Mouse (Mus musculus) skeletal muscle tissue, adult 2 months (tissue): ENCODE data around the gene Arel1.

ENCODE experiments used
- DNase-seq: peaks from one replicate; pipeline ENCODE4 v3.0.0-alpha.2; 2012; ENCODE audit warnings: low read depth, low spot score

Arel1 gene

DNA sequence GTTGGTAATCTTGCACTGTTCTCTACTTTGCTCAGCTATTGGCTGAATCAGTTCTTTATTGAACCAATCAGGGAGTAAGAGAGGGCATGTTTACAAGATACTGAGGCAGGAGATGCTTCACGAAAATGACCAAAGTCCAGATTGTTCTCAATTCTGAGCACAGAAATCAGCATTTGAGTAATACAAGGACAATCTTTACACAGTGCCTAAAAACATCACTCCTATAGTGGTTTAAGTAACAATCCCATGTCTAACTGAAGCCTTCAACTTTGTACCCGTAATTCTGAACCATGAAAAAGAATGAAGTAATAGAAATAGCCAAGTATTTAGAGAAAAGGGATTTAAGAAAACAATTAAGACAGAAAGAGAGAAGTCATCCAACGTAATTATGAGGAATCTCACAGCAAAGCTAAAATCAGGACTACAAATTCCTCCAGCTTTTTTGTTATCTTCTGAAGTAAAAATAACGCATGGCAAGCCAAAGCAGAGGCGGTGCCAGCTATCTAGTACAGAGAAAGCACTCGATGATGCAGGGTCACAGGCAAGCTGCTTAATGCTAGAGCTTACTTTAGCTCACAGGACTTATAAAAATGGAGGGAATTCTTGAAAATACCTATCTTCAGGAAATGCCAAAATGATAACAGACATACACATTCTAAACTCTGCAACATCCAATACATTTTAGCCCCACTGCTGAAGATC lies 22.0 kb downstream of the Arel1 start:
- DNase-seq: no peak

DNA sequence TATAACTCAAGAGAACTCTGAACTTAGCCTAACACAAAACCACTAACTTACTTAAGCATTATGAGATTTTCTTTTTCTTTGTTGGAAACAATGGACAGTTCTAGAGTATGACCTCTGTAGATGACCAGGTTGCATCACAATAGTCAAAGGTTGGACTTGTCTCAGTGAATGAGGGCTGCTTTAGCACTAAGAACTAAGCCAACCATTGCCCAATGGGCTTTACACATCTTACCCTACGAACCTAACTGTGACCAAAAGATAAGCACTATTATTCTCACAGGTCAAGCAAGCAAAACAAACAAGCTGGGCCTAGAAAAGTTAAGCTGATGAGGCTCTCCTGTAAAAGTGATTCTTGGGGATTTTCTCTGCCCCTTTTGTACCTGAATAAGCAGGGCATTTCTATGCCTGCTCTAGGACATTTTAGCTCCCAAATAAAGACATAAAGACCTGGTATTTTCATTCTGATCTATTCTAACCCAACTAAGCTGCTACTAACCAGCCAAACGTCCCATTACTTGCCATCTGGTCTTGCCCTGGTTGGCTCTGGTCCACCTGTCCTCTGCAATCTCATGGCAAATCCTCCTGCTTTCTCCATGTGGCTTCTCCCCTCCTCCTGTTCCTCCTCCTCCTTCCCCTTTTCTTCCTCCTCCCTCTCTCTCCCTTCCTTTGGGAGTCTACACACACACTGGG lies 22.7 kb downstream of the Arel1 start:
- DNase-seq: no peak

DNA sequence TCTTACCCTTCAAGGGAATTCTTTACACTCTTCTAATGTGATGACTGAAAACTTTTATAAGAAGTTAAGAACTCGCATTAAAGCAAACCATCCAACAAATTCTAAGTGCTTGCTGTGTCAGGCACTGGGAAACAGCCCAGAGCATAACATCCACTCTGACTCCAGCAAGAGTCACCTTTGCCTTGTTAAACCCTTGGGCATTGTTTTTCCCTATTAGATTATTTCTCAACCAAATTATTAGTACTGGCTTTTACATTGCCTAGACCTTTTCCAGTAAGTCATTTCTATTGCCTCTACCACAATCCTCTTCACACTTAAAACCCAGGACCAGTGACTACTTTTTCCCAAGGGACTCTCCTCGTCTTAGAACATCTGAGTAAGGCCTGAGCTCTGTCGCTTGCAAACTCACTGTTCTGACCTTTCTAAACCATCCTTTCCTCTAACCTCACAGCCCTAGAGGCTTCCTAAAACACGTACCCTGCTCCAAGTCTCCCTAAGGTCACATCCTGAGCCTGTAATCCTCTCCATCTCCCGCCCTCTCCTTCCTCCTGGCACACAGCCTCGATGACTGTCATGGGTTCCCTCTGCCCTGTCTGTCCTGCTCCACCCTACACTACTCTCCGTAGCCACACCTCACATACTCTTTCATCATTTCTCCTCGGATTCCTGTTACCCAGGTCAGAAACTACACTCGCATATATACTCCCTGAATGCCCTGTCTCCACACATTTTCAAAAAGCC lies 25.7 kb downstream of the Arel1 start:
- no peak for DNase-seq

DNA sequence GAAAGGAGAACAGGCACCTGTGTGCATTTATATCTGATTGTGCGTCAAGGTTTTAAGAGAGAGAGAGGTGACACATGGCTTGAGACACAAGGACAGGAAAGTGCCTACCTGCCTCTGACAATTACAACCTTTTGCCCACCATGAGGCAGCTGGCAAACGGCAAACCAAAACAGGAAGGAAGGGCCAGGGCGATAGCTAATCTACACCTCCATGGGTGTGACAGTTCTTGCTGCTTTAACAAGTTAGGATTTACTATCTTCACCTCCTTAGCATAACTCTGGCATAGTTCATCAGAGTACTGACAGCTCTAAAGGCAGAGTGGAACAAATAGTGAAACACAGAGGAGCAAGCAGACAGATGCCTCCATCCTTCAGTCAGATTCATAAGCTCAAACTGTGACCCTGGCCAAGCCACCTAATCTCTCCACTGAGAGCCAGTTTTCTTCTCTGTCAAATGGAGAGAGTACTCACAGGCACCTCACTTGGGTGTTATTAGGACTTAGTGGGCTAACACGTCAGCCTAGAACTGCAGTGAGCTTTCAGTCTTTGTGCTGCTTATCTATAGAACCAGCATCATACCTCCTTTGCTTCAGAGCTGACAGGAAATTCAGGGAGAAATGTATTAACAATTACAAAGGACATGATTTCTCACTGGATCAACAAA lies 26.4 kb downstream of the Arel1 start:
- DNase-seq: no peak

DNA sequence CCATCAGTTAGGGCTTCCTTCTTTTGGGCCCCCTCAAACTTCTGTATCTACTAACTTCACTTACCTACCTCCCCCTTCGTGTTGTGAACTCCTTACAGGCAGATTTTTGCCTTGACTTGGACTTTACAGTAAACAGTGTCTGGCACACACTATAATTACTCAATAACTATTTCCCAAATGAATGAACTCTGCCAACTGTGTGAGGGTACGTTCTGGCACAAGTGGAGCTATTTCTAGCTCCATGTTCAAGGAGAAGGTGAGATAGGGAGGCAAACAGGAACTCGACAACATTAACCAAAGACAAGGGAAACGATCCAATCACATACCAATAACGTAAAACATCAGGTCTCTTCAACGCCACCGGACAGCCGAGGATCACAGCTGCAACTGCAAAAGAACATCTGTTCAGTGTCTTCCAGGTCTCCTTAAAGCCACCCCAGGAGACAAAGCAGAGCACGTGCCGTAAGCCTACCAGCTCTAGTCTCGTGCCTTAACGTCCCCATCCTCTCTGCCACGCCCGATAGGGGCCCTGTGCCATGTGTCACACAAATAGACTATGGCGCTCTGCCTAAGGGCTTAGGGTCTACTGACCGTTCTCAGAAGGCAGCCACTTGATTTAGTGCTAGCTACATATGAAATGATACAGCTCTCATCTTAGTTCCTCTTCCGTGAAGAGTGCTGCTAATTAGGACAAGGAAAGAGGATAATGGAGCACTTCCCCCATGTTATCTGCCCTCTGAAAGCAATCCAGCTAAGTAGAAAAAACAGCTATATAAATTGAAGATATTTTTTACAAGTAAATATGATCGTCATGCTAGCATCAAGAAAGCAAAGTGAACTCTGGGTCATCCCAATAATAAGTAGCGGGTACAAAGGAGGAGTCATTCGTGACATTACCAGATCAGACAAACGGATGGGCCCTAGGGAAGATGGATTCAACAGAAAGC lies 27.4 kb downstream of the Arel1 start:
- no peak for DNase-seq

DNA sequence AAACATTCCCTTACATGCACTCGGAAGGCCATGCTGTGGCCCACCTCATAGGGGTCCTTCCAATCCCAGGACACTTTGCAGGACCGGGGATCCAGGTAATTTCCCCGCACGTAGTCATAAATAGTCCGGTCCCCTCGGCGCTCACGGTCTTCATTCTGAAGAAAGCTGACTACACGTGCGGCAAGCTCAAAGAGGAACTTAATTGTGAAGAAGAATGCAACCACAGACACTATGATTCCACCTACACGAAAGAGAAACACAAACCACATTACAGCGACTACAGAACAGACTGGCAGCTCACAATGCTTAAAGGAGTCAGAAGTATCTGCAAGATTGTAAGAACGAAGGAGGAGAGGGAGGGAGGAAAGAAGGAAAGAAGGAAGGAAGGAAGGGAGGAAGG lies 29.0 kb downstream of the Arel1 start:
- no peak for DNase-seq

DNA sequence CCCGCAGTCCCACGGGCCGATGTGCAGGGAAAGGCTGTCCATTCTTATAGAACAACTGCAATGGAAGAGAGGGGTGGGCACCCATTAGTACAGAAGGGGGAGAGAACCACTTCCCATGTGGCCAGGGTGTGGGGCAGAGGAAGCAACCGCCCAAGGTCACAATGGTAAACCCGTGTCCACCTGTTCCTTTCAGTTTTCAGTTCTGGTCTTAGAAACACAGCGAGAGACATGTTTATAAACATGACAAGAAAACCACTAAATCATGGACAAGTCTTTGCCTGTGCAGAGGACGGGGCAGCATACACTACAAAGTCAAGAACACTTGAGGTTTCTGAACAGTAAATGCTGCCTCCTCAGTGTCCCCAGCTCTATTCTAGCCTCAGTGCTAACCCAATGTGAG lies 30.4 kb downstream of the Arel1 start:
- DNase-seq: no peak

DNA sequence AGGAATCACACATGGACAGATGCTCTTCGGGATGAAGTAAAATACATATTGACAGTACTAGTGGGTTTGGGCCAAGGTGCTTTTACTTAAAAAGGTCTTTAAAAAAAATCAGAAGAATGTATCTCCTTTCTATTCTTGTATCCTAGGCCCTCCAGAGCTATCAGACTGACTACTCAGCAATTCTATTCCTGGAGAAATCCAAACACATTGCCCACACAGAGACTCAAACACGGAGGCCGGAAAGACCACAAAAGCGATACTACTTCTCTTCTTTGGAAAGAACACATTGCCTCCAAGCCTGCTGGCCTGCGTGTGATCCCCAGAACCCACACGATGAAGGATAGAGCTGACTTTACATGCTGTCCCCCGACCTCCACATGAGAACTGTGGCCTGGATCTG lies 31.6 kb downstream of the Arel1 start:
- DNase-seq: no peak

DNA sequence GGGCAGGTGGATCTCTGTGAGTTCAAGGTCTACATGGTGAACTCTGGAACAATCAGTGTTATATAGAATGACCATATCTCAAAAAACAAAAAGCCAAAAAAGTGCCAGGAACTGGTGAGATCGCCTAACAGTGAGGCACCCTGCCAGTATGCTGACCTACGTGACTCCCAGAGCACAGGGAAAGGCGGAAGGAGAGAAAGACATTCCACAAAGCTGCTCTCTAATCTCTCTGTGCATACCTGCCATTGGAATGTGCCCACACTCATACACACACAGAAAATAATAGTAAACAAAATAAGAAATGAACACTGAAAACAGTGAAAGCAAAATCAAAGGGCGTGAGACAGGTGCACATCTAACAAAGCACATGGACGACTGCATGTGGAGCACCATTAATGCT lies 35.4 kb downstream of the Arel1 start:
- DNase-seq: no peak

DNA sequence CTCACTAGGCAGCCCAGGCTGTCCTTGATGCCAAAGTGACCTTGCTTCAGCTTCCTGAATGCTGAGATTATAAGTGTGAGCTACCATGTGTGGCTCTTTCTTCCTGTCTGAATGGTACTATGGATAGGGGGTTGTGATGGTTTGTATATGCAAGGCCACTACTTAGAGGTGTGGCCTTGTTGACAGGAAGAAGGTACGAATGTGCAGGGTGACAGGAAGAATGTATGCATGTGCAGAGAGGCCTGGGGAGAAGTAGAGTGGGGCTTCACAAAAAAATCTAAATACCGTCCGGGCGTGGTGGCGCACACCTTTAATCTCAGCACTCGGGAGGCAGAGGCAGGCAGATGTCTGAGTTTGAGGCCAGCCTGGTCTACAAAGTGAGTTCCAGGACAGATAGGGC lies 38.5 kb downstream of the Arel1 start:
- no peak for DNase-seq

DNA sequence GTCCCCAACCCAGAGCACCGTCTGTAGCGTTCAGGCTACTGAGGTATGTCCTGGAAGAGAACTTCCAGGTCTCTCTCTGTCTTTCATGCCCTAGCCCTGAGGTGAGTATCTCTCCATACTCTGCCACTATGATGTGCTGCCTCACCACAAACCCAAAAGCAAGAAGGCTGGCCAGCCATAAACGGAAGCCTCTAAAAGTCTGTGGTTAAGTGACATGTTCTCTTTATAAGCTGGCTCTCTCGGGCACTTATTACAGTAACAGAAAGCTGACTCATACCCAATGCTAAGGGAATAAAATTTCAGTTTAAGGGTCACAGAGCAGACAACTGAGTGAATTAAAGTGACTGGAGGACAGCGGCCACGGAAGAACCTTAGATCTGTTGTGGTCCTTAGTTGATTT lies 44.2 kb downstream of the Arel1 start:
- DNase-seq: no peak

DNA sequence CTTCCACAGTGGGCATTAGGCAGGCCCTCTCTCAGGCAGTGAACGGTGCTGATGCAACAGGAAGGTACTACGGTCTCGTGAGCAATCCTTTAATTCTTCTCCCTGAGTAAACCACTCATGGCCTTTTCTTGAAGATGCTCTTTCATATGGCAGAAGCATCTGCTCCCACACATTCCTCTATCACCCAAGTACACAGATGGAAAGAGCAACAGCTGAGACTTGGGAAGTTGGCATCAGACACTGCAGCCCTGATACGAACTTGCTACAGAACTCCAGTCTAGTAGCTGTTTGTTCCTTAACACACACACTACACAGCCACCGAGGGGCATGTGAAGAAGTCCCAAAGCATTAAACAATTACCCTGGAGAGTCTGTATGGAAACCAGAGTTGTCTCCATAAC lies 46.4 kb downstream of the Arel1 start:
- no peak for DNase-seq

DNA sequence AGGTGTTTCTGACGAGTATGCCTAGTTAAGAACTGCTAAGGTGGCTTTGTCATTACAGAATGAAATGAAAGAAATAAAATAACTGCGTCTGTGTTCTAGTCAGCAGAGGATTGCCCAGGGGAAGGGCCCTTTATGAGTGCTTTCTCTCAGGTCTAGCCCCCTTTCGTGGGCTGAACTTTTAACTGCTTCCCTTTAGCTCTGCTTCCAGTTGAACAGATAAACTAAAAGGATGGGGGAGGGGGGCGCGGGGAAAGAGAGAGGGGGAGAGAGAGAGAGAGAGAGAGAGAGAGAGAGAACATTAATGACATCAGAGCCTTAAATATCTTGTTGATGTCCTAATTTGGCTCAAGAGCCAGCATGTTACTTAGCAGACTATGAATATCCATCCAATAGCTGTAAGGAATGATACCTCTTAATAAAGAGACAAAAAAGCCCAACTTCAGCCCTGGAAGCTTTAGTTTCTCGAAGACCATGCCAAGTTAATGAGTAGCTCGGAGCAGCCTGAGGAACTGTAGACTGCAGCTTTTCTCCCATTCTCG lies 48.8 kb downstream of the Arel1 start:
- DNase-seq: no peak

DNA sequence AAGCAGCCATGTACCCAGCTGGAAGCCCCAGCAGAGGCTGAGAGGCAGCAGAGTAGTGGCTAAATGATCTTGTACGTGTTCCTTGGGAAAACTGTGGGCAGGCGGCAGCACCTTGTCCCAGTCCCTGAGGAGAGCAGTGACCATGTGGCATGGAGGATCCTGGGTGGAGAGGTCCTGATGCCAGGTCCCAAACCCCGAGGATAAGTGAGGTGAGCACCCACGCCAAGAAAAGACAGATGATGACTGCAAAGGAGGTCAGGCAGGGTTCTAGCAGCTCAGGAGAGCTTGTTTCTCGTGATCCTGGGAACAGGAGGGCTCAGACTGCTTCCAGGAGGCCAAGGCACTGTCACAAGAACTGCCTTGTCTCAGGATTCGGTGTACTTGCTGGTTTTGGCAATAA lies 51.9 kb downstream of the Arel1 start:
- no peak for DNase-seq

DNA sequence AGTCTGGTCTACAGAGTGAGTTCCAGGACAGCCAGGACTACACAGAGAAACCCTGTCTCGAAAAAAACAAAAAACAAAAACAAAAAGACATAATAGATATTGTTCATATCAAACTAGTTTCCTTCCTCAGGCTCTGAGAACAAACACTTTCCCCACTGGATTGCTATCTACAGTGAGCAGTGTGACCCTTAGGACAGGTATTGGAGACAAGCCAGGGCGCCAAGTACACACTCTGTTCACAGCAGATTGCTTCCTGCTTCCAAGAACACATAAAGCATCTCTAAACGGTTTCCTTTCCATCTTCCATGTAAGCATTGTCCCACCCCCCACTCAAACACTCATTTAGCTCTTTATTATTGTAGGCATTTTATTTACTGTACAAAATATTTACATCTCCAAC lies 52.9 kb downstream of the Arel1 start:
- DNase-seq: no peak

DNA sequence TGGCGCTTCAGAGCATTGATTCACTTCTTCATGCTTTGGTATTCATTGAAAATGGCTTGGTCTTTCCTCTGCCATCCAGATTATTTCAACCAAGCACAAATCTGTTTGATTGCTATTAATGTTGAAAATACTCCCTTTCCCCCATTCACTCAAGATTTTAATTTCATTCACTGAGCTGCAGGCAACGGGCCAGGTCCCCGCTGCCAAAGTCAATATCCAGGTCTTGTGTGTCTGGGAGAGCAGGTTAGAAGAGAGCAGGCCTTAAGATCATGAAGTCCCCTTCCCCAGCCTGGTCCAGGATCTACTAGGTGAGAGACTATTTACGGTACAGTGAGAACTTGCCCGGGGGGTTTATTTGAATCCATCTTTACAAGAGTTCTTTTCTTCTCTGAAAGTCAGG lies 55.7 kb downstream of the Arel1 start:
- no peak for DNase-seq

DNA sequence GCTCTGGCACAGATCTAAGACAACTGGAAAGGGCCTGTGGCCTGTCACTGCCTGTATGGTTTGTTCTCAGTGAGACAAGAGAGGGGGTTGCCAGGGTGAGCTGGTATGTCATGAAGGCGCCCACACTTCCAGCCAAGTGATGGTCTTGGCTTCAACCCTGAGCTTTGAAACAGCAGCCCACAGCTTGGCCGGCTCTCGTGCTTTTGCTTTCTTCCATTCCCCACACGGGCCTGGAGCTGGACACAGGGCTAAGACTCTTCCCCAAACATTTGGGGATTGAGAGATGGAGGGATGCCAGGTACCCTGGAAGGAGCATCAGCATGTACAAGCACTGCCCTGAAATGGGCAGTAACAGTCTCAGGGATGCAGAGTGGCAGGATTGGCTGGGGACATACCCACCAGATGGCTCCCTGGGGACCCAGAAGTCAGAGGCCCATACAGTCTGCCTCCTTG lies 58.0 kb downstream of the Arel1 start:
- DNase-seq: no peak

DNA sequence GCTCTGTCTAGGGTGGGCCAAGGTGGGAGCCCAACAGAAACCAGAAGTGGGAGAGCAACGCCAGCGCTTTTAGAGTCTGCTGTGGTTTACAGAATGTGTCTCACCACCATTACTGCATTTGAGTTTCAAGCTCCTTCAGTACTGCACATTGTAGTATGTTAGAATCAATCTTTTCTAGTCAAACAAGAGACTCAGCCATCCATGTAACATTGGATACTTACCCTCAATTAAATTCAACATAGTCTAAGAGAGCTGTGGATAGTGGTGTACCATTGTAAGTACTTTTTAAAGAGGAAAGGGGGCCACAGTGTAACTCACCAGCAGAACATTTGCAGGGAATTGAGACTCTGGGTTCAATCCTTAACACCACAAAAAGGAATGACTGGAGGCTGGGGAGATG lies 59.1 kb downstream of the Arel1 start:
- DNase-seq: no peak

DNA sequence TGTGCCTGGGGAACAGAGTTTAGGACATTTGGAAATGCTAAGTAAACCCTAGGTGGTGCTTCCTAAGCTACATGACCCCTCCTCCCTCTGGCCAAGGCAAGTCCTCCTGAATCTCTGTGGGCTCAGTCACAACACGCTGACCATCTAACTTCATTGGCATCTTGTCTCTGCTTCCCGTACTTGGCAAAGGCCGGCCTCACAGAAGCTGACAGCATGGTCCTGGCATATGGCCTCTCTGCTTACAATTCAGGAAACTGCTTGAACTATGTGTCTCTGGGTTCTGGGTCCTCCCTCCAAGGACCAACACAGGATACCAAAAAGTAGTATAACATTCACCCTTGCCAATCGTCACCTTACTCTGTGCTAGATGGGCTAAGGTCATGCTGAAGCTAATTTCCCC lies 60.6 kb downstream of the Arel1 start:
- DNase-seq: no peak

DNA sequence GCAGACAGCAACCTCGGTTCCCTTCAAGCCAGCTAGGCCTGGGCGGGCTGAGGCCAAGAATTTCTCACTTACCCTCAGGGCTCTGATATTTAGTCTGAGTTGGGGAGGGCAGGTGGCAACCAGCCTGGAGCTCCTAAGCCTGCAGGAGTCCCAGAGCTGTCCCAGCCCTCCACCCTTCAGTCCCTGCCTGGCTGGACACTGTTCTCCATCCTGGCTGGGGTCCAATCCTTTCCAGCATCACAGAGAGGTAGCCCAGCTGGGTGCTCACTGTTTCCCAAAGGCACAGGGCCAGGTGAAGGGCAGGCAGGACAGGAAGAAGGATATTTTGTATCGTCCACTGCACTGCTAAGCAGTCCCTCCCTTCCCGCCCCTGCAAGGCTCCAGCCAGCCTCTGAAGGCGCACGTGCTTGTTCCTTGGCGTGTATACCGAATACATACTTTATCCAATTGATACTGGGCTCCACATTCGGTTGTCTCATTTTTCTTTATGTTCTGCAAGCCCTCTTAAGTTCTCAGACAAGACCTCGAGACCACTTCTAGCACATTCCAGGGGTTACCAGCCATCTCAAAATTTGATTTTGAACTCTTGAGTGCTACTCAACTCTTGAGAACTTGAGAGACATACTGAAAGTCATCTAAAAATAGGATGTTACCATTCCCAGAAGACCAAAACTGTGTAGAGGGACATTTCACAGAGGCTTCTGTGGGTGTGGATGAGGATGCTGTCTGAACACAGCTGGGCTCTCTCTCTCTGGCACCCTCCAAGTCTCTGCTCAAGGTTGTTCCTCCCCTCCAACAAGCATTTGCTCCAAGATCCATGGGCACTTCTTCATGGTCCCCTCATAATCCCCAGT lies 62.8 kb downstream of the Arel1 start:
- DNase-seq: peak; percentile 48
